Mouse (Mus musculus) brain, adult 2 months (tissue): Measurements from ENCODE around the gene Spata45.
"Not testable (repeated sequence)": the region's sequence is repeated elsewhere in the genome, so short reads cannot be mapped to it uniquely, and the experiment has no call there.

Experiments
- DNase-seq: peaks from one replicate; pipeline ENCODE4 v3.0.0; 2011; ENCODE audit warnings: low read depth, low spot score

The Spata45 gene

GRCm38 (mm10) chr1:191036554-191037334 lies at the start of gene Spata45:
Spata45 (plus strand) TSS chr1:191036639.
- no peak for DNase-seq

DNA sequence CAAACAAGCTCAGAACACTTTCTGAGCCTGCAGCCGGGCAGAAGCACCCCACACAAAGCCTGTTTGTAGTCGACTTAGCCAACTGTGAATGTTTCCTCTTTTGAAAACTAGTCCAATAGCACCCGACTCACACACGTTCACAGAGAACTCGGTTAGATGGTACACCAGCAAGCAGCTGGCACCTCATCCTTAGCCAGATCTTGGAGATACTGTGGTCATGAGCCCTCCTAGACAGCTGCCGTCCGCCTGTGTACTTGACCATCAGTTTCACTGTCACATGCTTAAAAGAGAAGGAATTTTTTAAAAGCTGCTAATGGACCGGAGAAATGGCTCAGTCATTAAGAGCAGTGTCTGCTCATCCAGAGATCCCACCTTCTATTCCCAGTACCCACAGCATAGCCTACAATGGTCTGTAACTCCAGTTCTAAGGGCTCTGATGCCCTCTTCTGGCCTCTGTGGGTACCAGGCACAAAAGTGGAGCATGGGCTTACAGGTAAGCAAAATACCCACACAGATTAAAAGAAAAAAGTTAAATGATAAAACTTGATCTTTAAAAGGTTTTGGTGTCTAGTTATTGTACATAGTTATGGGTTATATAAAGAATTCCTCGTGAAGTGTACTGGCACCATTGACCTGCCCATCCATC lies 46.9 kb upstream of the Spata45 start:
- no peak for DNase-seq

- peak; percentile 37 for DNase-seq
Measured at GRCm38 (mm10) chr1:190995548-190995947, 40.9 kb upstream of the Spata45 start.

DNA sequence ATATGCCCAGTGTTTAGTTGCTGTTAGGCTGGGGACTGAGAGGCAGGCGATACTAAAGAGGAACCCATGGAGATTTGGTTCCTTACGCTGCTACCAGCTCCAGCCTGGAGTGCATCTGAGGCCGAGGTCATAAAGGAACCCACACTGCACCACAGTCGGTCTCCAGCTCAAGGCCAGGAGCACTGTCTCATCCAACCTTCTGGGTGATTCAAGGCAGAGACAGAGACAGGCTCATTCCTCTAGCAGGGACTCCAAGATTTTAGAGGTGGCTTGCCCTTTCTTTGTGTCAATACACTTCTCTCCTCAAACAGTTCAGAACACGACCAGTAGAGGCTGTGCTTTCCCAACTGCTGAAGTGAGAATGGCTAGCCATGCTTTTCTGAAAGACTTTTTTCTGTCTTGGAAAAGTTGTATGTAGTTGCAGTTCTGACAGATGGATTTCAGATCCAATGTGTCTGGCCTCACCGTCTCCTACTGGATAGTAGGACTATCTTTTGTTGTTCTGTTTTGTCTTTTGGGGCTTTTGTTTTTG lies 40.0 kb upstream of the Spata45 start:
- no peak for DNase-seq

- no peak for DNase-seq
Measured at GRCm38 (mm10) chr1:190998027-190998426, 38.4 kb upstream of the Spata45 start.

DNA sequence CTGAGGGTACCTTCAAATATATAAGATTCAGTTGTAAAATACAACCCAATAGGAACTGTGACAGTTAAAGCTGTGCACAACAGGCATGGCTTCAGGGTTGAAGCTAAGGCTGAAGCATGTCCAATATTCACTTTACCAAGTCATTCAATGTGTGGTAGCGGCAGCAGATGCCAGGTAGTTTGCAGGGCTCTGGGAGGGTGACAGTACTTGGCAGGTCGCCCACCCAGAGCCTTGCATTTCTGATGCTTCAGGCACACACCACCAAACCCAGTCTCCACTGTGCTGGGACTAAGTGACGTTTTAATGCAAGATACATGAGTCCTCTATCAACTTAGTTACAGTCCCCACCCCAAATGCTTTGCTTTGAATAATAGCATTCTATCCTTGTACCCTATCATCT lies 35.8 kb upstream of the Spata45 start:
- peak; percentile 39 for DNase-seq

DNA sequence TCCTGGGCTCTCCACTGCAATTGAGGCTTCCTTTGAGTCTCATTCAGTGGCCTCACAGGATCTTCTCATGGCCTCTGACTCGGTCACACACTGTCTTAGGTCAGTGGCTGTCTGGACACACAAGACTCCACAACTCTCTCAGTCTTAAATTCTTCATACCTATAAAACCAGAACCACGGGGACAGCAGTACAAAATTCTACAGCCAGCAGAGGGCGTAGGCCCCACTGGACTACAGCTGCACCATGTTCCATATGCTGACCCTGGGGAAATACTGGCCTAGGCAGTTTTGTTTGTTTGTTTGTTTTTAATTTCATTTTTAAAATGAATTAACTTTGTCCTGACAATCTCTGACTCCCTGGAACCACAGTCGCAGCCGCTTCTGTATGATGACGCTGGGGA lies 34.2 kb upstream of the Spata45 start:
- DNase-seq = no peak

DNA sequence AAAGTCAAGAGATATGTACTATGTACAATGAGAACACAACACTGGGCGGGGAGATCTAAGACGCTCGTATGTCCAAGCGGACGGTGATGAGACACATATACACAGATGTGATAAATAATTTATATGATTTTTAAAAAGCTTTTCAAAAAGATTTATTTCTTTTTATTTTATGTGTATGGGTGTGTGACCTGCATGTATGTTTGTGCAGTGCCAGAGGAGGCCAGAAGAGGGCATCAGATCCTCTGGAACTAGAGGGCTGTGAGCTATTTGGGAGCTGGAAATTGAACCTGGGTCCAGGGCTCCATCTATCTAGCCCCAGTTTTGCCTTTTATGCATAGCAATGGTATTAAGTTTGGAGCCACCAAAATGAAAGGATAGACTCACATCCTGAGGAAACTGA lies 27.7 kb upstream of the Spata45 start:
- no peak for DNase-seq

DNA sequence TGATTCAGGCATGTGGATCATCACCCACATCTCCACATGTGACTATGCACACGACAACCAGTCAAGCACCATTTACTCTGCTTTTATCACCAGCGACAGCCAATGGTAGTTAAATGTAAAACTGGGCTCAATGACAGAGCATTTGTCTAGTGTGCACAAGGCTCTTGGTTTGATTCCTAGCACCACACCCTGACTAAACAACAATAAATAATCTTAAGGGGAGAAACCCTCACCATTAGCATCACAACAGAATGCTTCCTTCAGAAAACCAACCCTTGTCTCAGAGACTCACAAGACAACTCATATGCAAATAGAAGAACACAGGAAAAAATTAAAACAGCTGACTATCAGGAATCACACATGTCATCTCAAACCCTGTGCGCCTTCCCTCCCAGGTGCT lies 22.2 kb upstream of the Spata45 start:
- DNase-seq = no peak

- DNase-seq = no peak
Measured at GRCm38 (mm10) chr1:191019803-191020202, 16.6 kb upstream of the Spata45 start.

GRCm38 (mm10) chr1:191020217-191020924 lies 16.1 kb upstream of the Spata45 start:
- peak; percentile 51 for DNase-seq

- DNase-seq = no peak
Measured at GRCm38 (mm10) chr1:191021016-191021415, 15.4 kb upstream of the Spata45 start.

DNA sequence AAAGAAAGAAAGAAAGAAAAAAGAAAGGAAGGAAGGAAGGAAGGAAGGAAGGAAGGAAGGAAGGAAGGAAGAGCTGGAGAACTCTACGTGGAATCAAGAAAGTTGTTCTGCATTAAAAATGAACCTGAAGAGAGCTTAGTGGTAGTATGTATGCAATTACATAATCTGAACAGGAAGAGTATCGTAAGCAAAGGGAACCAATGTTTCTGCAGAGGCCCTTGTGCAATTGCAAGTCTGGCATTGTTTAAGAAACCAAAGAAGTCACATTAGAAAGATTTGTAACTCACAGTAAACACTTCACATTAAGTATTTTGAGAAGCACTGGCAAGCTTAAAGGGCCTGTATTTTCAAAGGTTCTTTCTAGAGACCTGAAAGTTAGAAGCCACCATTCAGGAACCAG lies 13.3 kb upstream of the Spata45 start:
- no peak for DNase-seq

DNA sequence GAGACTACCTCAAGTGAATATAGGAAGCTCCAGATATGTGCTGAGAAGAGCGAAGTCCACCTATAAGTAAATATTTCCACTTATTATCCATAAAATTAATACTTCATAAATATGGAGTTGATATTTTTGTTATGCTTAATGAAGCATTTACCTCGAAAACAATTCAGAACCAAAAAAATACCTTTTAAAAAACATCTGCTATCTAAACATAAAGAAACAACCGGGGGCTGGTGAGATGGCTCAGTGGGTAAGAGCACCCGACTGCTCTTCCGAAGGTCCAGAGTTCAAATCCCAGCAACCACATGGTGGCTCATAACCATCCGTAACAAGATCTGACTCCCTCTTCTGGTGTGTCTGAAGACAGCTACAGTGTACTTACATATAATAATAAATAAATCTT lies 12.6 kb upstream of the Spata45 start:
- not testable (repeated sequence) for DNase-seq

DNA sequence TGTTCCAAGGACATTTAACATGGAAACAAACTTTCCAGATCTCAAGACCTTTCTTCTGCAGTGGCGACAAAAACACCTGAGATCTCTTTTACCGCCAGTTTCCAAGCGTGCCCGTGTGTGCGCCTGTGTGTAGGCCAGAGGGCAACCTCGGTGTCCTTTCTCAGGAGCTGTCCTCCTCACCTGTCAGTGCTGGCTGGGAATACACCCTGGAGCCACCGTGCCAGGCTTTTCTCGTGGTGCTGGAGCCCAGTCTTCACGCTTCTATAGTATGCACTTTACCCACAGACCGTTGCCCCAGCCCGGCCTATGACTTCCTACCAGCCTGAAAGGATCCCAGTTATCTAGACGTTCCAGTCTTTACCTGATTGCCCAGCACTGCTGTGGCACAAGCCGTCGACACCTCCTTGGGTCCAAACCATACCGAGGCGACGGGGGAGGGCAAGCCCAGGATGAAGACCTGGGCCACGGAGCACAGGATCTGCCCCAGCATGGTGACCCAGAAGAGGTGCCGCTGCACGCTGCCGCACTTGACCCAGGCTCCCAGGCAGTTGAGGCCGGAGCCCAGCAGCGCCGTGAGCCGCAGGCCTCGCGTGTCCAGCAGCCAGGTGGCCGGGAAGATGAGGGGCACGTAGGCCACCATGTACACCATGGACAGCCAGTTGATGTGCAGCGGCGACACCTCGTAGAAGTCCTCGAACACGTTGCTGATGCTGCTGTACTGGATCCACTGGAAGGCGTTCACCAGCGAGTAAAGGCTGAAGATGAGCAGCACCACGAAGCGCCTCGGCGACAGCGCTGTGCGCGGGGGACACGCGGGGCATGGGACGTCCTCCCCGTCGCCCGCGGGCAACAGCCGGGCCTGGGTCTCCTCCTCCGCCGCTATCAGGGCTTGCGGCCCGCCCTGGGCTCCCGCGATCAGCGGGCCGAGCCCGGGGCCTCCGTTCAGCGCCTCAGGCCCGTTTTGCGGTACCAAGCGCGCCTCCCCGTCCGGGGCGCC lies 11.1 kb upstream of the Spata45 start:
- peak; percentile 61 for DNase-seq

DNA sequence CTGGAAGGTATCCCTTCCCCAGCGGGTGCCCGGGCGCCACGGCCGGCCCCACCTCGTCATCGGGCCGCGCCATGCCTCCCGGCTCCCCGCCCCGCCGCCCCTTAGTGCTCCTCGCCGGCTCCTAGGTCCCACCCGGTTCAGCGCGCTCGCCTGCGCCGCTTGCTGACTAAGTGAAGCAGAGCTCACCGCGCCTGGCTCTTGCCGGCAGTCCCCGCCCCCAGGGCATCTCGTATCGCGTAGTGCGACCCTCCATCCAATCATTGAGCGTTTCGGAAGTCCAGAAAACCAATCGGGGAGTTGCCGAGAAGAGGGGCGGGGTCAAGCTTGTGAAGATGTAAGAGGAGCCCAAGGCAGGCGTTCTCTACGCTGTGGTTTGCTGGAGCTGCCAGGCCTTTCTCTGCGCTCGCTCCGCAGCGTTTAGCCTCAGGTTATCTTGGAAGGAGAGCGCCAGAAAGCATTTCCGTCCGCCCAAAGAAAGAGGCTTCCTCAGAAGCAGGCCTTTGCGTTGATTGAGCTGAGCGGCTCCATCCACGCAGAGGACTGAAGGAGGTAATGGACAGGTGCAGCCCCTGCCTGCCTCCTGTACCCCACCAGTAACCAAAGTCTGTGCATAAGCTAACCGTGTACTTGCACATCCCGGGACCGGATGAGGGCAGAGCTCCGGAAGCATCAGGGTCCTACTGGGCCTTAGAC lies 10.3 kb upstream of the Spata45 start, which contains the start of gene Flvcr1:
Gene Flvcr1 (minus strand): TSS at position 138 of the 693 bp plus-strand sequence.
- DNase-seq = peak; percentile 100

DNA sequence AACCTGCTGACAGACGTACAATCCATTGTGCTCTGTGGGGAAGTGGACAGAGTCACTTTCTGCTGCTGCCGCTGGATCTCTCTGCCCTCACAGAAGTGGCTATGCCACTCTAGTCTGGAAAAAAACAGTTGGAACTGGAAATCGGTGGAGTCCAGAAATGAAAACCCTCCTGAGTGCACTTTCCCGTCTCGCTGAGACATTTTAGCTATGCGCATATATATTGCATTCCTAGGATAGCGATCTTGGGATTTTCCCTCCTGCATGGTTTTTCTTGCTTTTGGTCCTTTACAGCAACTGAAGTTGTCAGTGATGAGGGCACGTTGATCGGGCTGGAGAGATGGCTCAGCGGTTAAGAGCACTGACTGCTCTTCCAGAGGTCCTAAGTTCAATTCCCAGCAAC lies 6.3 kb upstream of the Spata45 start:
- no peak for DNase-seq

- DNase-seq = peak; percentile 51
Measured at GRCm38 (mm10) chr1:191030922-191031425, 5.5 kb upstream of the Spata45 start.

GRCm38 (mm10) chr1:191035649-191036048 lies 790 bp upstream of the Spata45 start:
- peak; percentile 78 for DNase-seq

DNA sequence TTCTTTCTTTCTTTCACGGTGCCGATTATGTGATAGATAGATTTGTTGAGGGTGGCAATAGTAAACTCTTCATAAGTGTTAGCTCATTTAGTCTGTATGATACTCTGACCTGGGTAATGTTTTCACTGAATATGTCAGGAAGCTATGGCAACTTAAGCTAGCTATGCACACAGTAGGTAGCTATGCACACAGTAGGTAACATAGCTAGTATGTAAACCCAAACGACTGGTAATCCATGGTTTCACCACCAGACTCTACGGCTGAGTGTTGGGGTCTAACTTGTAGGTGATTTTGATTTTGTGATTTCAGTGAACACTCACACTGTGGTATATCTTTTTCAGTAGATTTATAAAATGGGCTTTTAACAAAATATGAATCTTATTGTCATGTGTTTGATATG lies 1.6 kb downstream of the Spata45 start:
- no peak for DNase-seq
